Mouse (Mus musculus): Measurements from ENCODE around the gene Sox12.
A peak's percentile ranks its signal among the peaks of the same experiment; 100 is the strongest.
"Not testable (repeated sequence)": the region's sequence is repeated elsewhere in the genome, so short reads cannot be mapped to it uniquely, and the experiment has no call there.

The Sox12 gene

GRCm38 (mm10) chr2:152399122-152399542, 1.3 kb upstream of the Sox12 start:
- DNase-seq, result no peak

- peak; percentile 82 for DNase-seq
These were observed 828 bp upstream of the Sox12 start for GRCm38 (mm10) chr2:152398691-152399090.

GRCm38 (mm10) chr2:152397004-152397589, 766 bp downstream of the Sox12 start:
- DNase-seq, result peak; percentile 61

GRCm38 (mm10) chr2:152396110-152397003, 1.5 kb downstream of the Sox12 start:
- DNase-seq, result peak; percentile 56

- no peak for DNase-seq
These were observed 2.5 kb downstream of the Sox12 start for GRCm38 (mm10) chr2:152395271-152395920.

GRCm38 (mm10) chr2:152393225-152394017, 4.4 kb downstream of the Sox12 start:
- no peak for DNase-seq

GRCm38 (mm10) chr2:152392786-152393185, 5.1 kb downstream of the Sox12 start:
- DNase-seq, result peak; percentile 44

- no peak for DNase-seq
These were observed 13.7 kb downstream of the Sox12 start for GRCm38 (mm10) chr2:152384191-152384590.

GRCm38 (mm10) chr2:152376345-152376741, 21.5 kb downstream of the Sox12 start, which contains the start of gene Nrsn2:
Nrsn2 (minus strand) TSS chr2:152376638.
- no peak for DNase-seq

GRCm38 (mm10) chr2:152375652-152376344, 22.1 kb downstream of the Sox12 start:
- no peak for DNase-seq

GRCm38 (mm10) chr2:152373547-152373946, 24.3 kb downstream of the Sox12 start:
- DNase-seq, result no peak

- DNase-seq, result no peak
These were observed 25.2 kb downstream of the Sox12 start for GRCm38 (mm10) chr2:152372661-152373060.

GRCm38 (mm10) chr2:152372104-152372503, 25.8 kb downstream of the Sox12 start:
- DNase-seq, result no peak

- peak; percentile 19 for DNase-seq
These were observed 29.2 kb downstream of the Sox12 start for GRCm38 (mm10) chr2:152368532-152369140.

GRCm38 (mm10) chr2:152367917-152368316, 29.9 kb downstream of the Sox12 start:
- DNase-seq, result no peak

- DNase-seq, result peak; percentile 56
These were observed 34.4 kb downstream of the Sox12 start for GRCm38 (mm10) chr2:152363245-152364147.

GRCm38 (mm10) chr2:152361193-152361592, 36.7 kb downstream of the Sox12 start:
- DNase-seq, result no peak

- DNase-seq, result no peak
These were observed 37.5 kb downstream of the Sox12 start for GRCm38 (mm10) chr2:152360271-152360775.

GRCm38 (mm10) chr2:152359616-152360015, 38.2 kb downstream of the Sox12 start:
- no peak for DNase-seq

GRCm38 (mm10) chr2:152358977-152359376, 38.9 kb downstream of the Sox12 start:
- not testable (repeated sequence) for DNase-seq

Data from cerebellum, adult 11 months (tissue).